Mouse (Mus musculus): ENCODE data around the gene Pgr15l.

Gene Pgr15l

GRCm38 (mm10) chrX:97072369-97072768 is at the start of gene Pgr15l:
Pgr15l (plus strand) TSS chrX:97072596.
- in situ Hi-C loops (cut with MseI, MboI): no loop called here

DNA sequence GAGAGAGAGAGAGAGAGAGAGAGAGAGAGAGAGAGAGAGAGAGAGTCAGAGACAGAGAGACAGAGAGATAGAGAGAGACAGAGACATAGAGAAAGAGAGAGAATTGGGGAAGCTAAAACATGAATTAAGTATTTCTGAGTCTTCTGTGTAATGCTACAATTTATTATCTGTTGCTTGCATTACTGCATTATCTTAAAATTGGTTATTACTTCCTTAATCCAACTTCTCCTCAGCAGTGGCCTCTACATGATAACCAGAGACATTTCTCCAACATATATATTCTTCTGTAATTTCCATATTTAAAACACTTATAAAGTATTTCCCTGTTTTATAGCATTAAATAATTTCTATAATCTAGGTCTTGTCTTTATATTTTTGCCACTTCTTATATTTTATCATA is 44.9 kb upstream of the Pgr15l start:
- in situ Hi-C loops (cut with MseI, MboI): no loop called here

DNA sequence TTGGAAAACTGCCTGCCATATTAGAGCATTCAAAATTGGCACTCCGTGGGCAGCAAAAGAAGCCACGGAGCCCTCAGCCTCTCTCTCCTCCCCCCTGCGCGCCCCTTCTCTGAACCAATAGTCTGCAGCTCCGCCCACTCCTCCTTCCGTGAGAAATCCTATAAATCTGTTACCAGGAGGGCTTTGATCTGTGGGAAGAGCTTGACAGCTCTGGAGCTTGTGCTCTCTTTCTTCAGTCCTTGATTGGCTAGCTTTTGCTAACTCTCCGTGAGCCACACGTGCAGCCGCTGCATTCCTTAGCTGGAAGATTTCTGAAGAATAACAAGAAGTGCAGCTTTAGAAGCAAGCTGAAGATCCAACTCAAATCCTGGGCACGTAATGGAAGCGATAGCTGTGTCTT is 2.6 kb upstream of the Pgr15l start:
- in situ Hi-C loops (cut with MseI, MboI): no loop called here
